In genomic region chr19:32593870-32594269, GRCm38 (mm10) we compare ENCODE assay signal across 11 mouse cellular contexts. TPM values are rescaled to one million over a fixed set of nuclear protein-coding genes. Genes with fewer than 3 reads are reported as not detected.
DNase-seq lines count a peak whose midpoint lies in the region; ATAC-seq and TF ChIP-seq lines count a peak whose summit lies in the region.
"Had no signal": no experiment of that assay in that cellular context is flagged by ENCODE, and none has a peak within 500 bp of the region (broad histone marks: within the 10 kb centered on the region; RNA-seq: fewer than 3 reads in every experiment).

No protein-coding gene starts in this region.

- no peak overlapping the region for H3K4me2 ChIP-seq in intestine, postnatal 0 days (replicated peaks; ENCODE audit: low read depth)
- no peak overlapping the region for H3K4me2 ChIP-seq in intestine, embryonic 15.5 days (replicated peaks)
- H3K4me2 ChIP-seq: hindbrain, embryonic 15.5 days had no signal

- peak; percentile 83 for DNase-seq in 3T3-L1 (ENCODE audit: low read depth, low spot score)
- peak; percentile 35 for DNase-seq in c-Kit-positive CD71-positive TER-119-positive erythroid progenitor cells, embryonic 14.5 days (ENCODE audit: low spot score)
- no peak for DNase-seq in neural tube, embryonic 10.5 days (ENCODE audit: extremely low spot score, low spot score)
- no peak for DNase-seq in spleen, adult 12 weeks (ENCODE audit: low spot score)
- DNase-seq in spleen, postnatal 10 days (ENCODE audit: low spot score in 2 of 2), result no peak
- DNase-seq: adrenal gland, postnatal 14 days; layer of hippocampus, adult 9-11 months had no signal

- H3K27ac ChIP-seq in intestine, postnatal 0 days (ENCODE audit: low read depth, low read length), result no peak overlapping the region
- H3K27ac ChIP-seq in intestine, embryonic 15.5 days, result no peak overlapping the region
- H3K27ac ChIP-seq: hindbrain, embryonic 15.5 days had no signal

- no peak overlapping the region for H3K9ac ChIP-seq in intestine, postnatal 0 days (ENCODE audit: low read depth, low read length)
- no peak overlapping the region for H3K9ac ChIP-seq in intestine, embryonic 15.5 days
- H3K9ac ChIP-seq: hindbrain, embryonic 15.5 days had no signal

- no peaks in the 10 kb centered on the region for H3K9me3 ChIP-seq in intestine, postnatal 0 days (ENCODE audit: control insufficient read depth)
- H3K9me3 ChIP-seq in intestine, embryonic 15.5 days, result no peaks in the 10 kb centered on the region
- H3K9me3 ChIP-seq: hindbrain, embryonic 15.5 days had no signal

- ATAC-seq in intestine, postnatal 0 days, result no peak
- ATAC-seq in intestine, embryonic 15.5 days, result no peak
- peak; percentile 41 for ATAC-seq in CD4-positive, CD25-positive, alpha-beta regulatory T cell, adult 4 months

- H3K36me3 ChIP-seq in intestine, postnatal 0 days (ENCODE audit: control insufficient read depth, insufficient read depth), result no peaks in the 10 kb centered on the region
- no peaks in the 10 kb centered on the region for H3K36me3 ChIP-seq in intestine, embryonic 15.5 days
- H3K36me3 ChIP-seq: hindbrain, embryonic 15.5 days had no signal

- peak; percentile 69 for TF ChIP-seq CTCF in intestine, postnatal 0 days (IDR thresholded peaks at IDR 0.05; ENCODE audit: low read depth)

- WGBS in intestine, postnatal 0 days, result 74% methylated on average over 5 of the region's 5 CpGs
- WGBS in intestine, embryonic 15.5 days, result 71% methylated on average over 5 of the region's 5 CpGs

- H3K4me1 ChIP-seq in intestine, postnatal 0 days (replicated peaks; ENCODE audit: control insufficient read depth, insufficient read depth, low read length), result no peaks in the 10 kb centered on the region
- H3K4me1 ChIP-seq in intestine, embryonic 15.5 days (replicated peaks), result no peaks in the 10 kb centered on the region

- H3K27me3 ChIP-seq in intestine, postnatal 0 days (replicated peaks; ENCODE audit: control insufficient read depth, insufficient read depth, low read length), result no peaks in the 10 kb centered on the region
- H3K27me3 ChIP-seq in intestine, embryonic 15.5 days (replicated peaks), result no peaks in the 10 kb centered on the region

- H3K4me3 ChIP-seq in intestine, postnatal 0 days (ENCODE audit: low read depth, low read length), result no peak overlapping the region
- no peak overlapping the region for H3K4me3 ChIP-seq in intestine, embryonic 15.5 days (replicated peaks)
- H3K4me3 ChIP-seq: hindbrain, embryonic 15.5 days had no signal

RNA-seq across cellular contexts. Expression of gene Papss2, which starts 1.7 kb away (rescaled TPM):
- polyA plus RNA-seq in intestine, postnatal 0 days (2015; fragmentation: Nextera tagmentation; extraction: Ambion mirVana), result 27.6 and 34.7 TPM in 2 replicates
- polyA plus RNA-seq in intestine, embryonic 15.5 days (2015; fragmentation: Nextera tagmentation; extraction: Ambion mirVana), result 7.7 and 8.4 TPM in 2 replicates
- polyA plus RNA-seq in CD4-positive, CD25-positive, alpha-beta regulatory T cell, adult 4 months (2017; shearing (Covaris generic)), result under 1 TPM; 0.16 to 0.35 TPM

Comparison
In these comparisons a context has a peak if more than half of its experiments do, and no peak if none do; other contexts are left out.
1. DNase-seq: peak in 3T3-L1 (single experiment) and c-Kit-positive CD71-positive TER-119-positive erythroid progenitor cells, embryonic 14.5 days (single experiment); none in neural tube, embryonic 10.5 days (single experiment), spleen, adult 12 weeks (single experiment) and spleen, postnatal 10 days (0 of 2).